Mouse (Mus musculus) midbrain, postnatal 0 days (tissue): ENCODE data around the gene Sytl3. TPM values are rescaled to one million over a fixed set of nuclear protein-coding genes. Genes with fewer than 3 reads are reported as not detected.

ENCODE experiments used
- ATAC-seq: fragments of 200-750 bp; cut with Nextera tagmentation; 2 replicates; pipeline ENCODE4 v1.8.0; 2017; ENCODE audit warnings: moderate number of reproducible peaks, mild to moderate bottlenecking, moderate TSS enrichment, moderate library complexity; ENCODE audit not compliant: low FRiP score
- DNase-seq: peaks from one replicate; pipeline ENCODE4 v3.0.0-alpha.2; 2015; ENCODE audit warnings: low spot score
- H3K27ac ChIP-seq: fragments of 300-500 bp; sonication (generic); 2 replicates; pipeline ENCODE4 v1.5.1; 2014; ENCODE audit warnings: low read depth, mild to moderate bottlenecking, low read length, mixed read lengths
- H3K27me3 ChIP-seq: fragments of 300-500 bp; sonication (generic); 2 replicates; pipeline ENCODE4 v1.6.1; 2014; ENCODE audit warnings: low read length, control low read depth, mixed read lengths; ENCODE audit not compliant: insufficient read depth
- H3K36me3 ChIP-seq: fragments of 300-500 bp; sonication (generic); 2 replicates; pipeline ENCODE4 v1.6.1; 2014; ENCODE audit warnings: low read length, control low read depth, mixed read lengths; ENCODE audit not compliant: insufficient read depth
- H3K4me1 ChIP-seq: fragments of 300-500 bp; sonication (generic); 2 replicates; pipeline ENCODE4 v1.6.1; 2014; ENCODE audit warnings: mild to moderate bottlenecking, control low read depth, antibody characterized with exemption, low read length, mixed read lengths; ENCODE audit not compliant: insufficient read depth
- H3K4me2 ChIP-seq: fragments of 300-500 bp; sonication (generic); 2 replicates; pipeline ENCODE4 v1.6.1; 2014; ENCODE audit warnings: low read depth, mild to moderate bottlenecking, low read length, mixed read lengths; ENCODE audit not compliant: poor library complexity, severe bottlenecking
- H3K4me3 ChIP-seq: fragments of 300-500 bp; sonication (generic); 2 replicates; pipeline ENCODE4 v1.5.1; 2014; ENCODE audit warnings: low read depth, mild to moderate bottlenecking, low read length, moderate library complexity
- H3K9ac ChIP-seq: fragments of 300-500 bp; sonication (generic); replicated peaks from 2 replicates; pipeline ENCODE4 v1.6.1; 2014; ENCODE audit warnings: mild to moderate bottlenecking, low read length, moderate library complexity, mixed read lengths; ENCODE audit not compliant: poor library complexity, severe bottlenecking
- H3K9me3 ChIP-seq: fragments of 300-500 bp; sonication (generic); 2 replicates; pipeline ENCODE4 v1.6.1; 2016; ENCODE audit warnings: low read length, control low read depth
- CTCF ChIP-seq: IDR thresholded peaks from 2 replicates; pipeline ENCODE4 v1.5.1; 2016; ENCODE audit warnings: antibody characterized with exemption, mild to moderate bottlenecking
- WGBS: fragments of 180-500 bp; shearing (Covaris S2); extraction: QIAGEN DNeasy Blood & Tissue Kit; methylation state at CpG from one replicate; pipeline ENCODE4 v1.1.7; 2014; 5-methylcytosine and 5-hydroxymethylcytosine counted together
- polyA plus RNA-seq: library from polyadenylated mRNA; unstranded; fragments of >200 nt; fragmentation: Nextera tagmentation; extraction: Ambion mirVana; gene quantifications from 2 replicates; pipeline ENCODE4 v1.2.1, GENCODE M21; 2015
- total RNA-seq: library from RNA; depleted of rRNA; stranded (reverse); fragments of >200 nt; gene quantifications from 2 replicates; pipeline ENCODE4 v1.2.3, GENCODE M21; 2014

The Sytl3 gene
- total and polyA plus RNA-seq, 2 experiments from 2014 or later = 0.65 TPM; not detected in 1

DNA sequence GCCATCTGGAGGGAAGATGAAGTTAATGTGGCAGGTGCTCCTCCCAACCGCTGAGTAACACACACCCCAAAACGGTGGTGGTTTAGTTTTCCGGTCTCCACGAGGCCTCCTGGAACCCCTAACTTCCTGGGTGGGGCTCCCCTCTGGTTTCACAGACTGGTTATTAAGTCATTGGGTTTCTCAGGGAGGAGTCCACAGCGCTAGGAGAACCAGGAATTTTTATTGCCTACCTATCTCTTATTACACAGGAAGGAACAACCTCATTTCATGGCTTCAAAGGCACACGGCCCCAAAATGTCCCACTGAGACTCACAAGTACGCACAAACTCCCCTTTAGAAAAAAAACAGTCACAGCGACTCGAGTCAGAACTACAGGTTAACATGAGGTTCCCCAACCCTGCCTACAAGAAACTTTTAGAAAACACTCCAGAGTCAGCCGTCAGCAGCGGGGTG, 84.9 kb downstream of the Sytl3 start:
- WGBS = 88% methylated on average over 11 of the region's 11 CpGs
- Histone ChIP-seq H3K27ac (no peak overlapping the region), H3K4me1 (peaks cover 10% of the 10 kb centered on the region; the same call in 1 of the 2 replicates), H3K36me3 (peaks cover 3% of the 10 kb centered on the region; the same call in 1 of the 2 replicates), H3K9ac (no peak overlapping the region), H3K9me3 (no peaks in the 10 kb centered on the region), H3K4me3 (no peak overlapping the region), H3K4me2 (no peak overlapping the region), H3K27me3 (no peaks in the 10 kb centered on the region)
- DNase-seq = no peak
- ATAC-seq = no peak
- no peak for TF ChIP-seq CTCF

DNA sequence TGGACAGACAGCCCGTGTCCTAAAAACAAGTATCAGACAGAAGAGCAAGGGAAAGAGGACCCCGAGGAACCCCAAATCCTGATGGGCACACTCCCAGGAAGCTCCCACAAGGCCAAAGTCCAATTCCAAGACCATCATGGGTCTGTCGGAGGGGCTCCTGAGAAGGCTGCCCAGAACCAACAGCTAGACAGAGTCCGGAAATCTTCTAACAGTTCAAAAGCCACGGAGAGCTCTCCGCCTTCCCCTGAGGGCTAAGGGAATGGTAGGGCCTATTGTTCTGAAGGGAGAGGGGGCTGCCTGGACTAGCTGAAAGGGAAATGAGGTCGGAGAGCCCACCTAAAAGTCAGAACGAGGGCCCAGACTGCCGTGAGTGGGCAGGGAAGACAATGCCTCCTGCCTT, 85.5 kb downstream of the Sytl3 start:
- no peak overlapping the region for H3K4me3 ChIP-seq
- 71% methylated on average over 9 of the region's 9 CpGs for WGBS
- no peak for ATAC-seq
- no peak for TF ChIP-seq CTCF
- DNase-seq = no peak
- peaks cover 3% of the 10 kb centered on the region; the same call in 1 of the 2 replicates for H3K36me3 ChIP-seq
- peaks cover 10% of the 10 kb centered on the region; the same call in 1 of the 2 replicates for H3K4me1 ChIP-seq
- no peaks in the 10 kb centered on the region for H3K27me3 ChIP-seq
- H3K9me3 ChIP-seq = no peaks in the 10 kb centered on the region
- H3K27ac ChIP-seq = no peak overlapping the region
- no peak overlapping the region for H3K9ac ChIP-seq
- no peak overlapping the region for H3K4me2 ChIP-seq

DNA sequence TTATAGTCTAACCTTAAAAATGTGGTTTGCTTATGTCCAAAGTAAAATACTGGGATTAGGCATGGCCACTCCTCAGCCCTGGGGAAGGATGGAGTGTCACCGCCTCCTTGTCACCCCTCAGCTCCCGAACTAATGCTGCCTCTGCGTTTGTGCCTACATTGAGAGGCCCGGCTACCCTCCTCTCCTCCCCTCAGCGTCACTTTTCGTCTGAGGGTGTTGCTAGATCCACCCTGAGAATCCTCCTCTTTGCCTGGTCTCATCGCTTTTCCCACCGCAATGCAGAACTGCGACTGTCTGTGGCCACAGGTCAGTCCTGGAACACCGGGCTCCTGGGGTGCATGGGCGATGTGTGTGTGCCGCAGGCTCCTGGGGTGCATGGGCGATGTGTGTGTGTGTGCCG, 86.0 kb downstream of the Sytl3 start:
- Histone ChIP-seq H3K4me3 (no peak overlapping the region), H3K4me2 (no peak overlapping the region), H3K4me1 (peaks cover 10% of the 10 kb centered on the region; the same call in 1 of the 2 replicates), H3K9me3 (no peaks in the 10 kb centered on the region), H3K9ac (no peak overlapping the region), H3K27ac (0 out of 2 replicates have a peak overlapping the region, but pooled peaks have one; percentile 69), H3K27me3 (no peaks in the 10 kb centered on the region), H3K36me3 (no peaks in the 10 kb centered on the region)
- no peak for ATAC-seq
- no peak for TF ChIP-seq CTCF
- no peak for DNase-seq
- 85% methylated on average over 14 of the region's 14 CpGs for WGBS

DNA sequence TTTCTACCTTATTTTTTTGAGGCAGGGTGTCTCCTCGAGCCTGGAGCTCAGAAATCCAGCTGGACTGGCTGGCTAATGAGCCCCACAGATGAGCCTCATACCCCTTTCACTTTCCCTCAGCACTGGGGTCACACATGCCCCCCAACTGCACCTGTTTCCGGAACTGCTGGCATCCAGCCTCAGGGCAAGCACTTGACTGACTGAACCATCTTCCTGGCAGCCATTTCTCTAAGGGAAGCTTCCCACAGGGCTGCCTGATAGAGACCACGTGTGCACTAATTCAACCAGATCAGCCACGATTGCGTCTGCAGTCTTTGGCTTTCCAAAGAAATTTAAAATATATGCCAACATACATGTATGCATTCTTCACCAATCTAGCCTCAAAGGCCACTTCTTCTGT, 86.6 kb downstream of the Sytl3 start:
- Histone ChIP-seq H3K27me3 (no peaks in the 10 kb centered on the region), H3K4me2 (no peak overlapping the region), H3K9ac (no peak overlapping the region), H3K4me1 (peaks cover 10% of the 10 kb centered on the region; the same call in 1 of the 2 replicates), H3K9me3 (no peaks in the 10 kb centered on the region), H3K36me3 (no peaks in the 10 kb centered on the region), H3K27ac (peak overlapping the region; percentile 69), H3K4me3 (no peak overlapping the region)
- TF ChIP-seq CTCF = no peak
- WGBS = 12% methylated on average over 5 of the region's 5 CpGs
- DNase-seq = peak; percentile 58
- ATAC-seq = peak; percentile 63

DNA sequence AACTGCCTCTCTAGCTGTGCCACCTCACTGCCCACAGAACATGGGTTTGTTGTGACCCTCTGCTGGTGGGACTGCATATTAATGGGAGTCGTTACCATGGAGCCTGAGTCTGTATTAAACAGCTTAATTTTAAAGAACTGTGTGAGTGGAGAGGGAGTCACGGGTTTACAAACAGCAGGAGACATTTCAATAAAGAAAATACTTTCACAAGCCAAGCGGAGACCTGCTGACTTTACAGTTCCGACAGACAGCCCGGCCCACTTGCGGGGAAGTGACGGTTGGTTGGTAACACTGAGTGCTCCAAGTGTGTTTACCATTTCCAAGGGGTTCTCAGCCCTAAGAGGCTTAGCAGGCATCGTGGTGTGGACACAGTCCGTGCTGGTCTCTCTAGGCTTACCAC, 87.1 kb downstream of the Sytl3 start:
- peak; percentile 60 for TF ChIP-seq CTCF
- no peak overlapping the region; the same call in none of the 2 replicates for H3K27ac ChIP-seq

DNA sequence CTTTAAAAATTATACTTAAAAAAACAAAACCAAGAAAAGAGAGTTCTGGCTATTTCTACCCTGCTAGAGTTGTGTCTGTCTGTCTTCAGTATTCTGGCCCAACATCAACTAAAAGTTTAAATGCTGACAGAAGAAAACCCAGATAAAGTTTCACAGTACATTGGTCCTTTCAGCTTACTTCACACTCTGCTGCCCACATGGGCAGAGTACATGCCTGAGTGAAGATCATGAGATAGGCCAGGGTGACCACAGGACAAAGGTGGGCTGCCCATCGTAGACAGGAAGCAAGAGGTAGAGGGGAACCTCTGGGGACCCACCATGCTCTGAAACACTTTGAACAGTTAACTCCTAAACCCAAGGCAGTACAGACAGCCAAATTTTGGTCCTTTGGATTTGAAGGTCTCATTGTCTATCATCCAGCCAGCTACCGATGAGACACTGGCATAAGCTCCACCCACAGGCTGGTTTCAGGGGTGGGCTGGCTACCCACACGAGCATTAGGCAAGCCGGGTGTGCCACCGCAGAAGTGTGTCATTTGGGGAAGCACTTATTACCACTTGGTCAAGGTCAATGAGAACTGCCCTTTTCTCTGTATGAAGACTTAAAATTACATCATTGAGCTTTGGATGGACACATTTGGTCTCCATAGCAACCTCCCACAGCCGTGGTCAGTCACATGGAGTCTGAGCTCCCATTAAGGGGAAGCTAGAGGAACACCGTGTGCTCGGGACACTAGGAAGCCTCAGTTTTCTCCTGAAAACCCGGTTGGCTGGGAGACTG, 87.7 kb downstream of the Sytl3 start:
- no peaks in the 10 kb centered on the region for H3K9me3 ChIP-seq
- H3K9ac ChIP-seq = no peak overlapping the region
- H3K27ac ChIP-seq = peak overlapping the region; percentile 43
- DNase-seq = peak; percentile 35
- peaks cover 10% of the 10 kb centered on the region; the same call in 1 of the 2 replicates for H3K4me1 ChIP-seq
- TF ChIP-seq CTCF = no peak
- no peak for ATAC-seq
- 57% methylated on average over 9 of the region's 9 CpGs for WGBS
- H3K36me3 ChIP-seq = no peaks in the 10 kb centered on the region
- H3K27me3 ChIP-seq = no peaks in the 10 kb centered on the region
- H3K4me2 ChIP-seq = peak overlapping the region; percentile 7; the same call in 1 of the 2 replicates
- no peak overlapping the region for H3K4me3 ChIP-seq

More for the DNA sequence above, 87.1 kb downstream of the Sytl3 start:
- peak overlapping the region; percentile 7; the same call in 1 of the 2 replicates for H3K4me2 ChIP-seq
- DNase-seq (peak; percentile 81), ATAC-seq (peak; percentile 88)
- no peaks in the 10 kb centered on the region for H3K27me3 ChIP-seq
- 9% methylated on average over 9 of the region's 9 CpGs for WGBS
- H3K36me3 ChIP-seq = no peaks in the 10 kb centered on the region
- H3K4me1 ChIP-seq = peaks cover 10% of the 10 kb centered on the region; the same call in 1 of the 2 replicates
- no peak overlapping the region for H3K4me3 ChIP-seq
- H3K9ac ChIP-seq = no peak overlapping the region
- H3K9me3 ChIP-seq = no peaks in the 10 kb centered on the region
